10 mouse cellular contexts compared by ENCODE assay signal in genomic region chr8:128383176-128383575, GRCm38 (mm10). TPM values are rescaled to one million over a fixed set of nuclear protein-coding genes. Genes with fewer than 3 reads are reported as not detected.
A peak's percentile ranks its signal among the peaks of the same experiment; 100 is the strongest.
DNase-seq lines count a peak whose midpoint lies in the region; ATAC-seq and TF ChIP-seq lines count a peak whose summit lies in the region.
"Had no signal": no experiment of that assay in that cellular context is flagged by ENCODE, and none has a peak within 500 bp of the region (broad histone marks: within the 10 kb centered on the region; RNA-seq: fewer than 3 reads in every experiment).

No protein-coding gene starts in this region.

- peak; percentile 41 for DNase-seq in kidney, adult 2 months
- DNase-seq in kidney, postnatal 10 days = no peak
- peak; percentile 37 for DNase-seq in NIH3T3 (ENCODE audit: low read depth)
- peak; percentile 50 for DNase-seq in embryo, embryonic 10.5 days (ENCODE audit: low spot score)
- DNase-seq in liver, embryonic 13.5 days = no peak
- no peak for DNase-seq in thymus, postnatal 4 days
- DNase-seq: adrenal gland, postnatal 14 days had no signal

- ATAC-seq in liver, embryonic 13.5 days (ENCODE audit: low read depth) = peak; percentile 50
- ATAC-seq in intestine, postnatal 0 days = no peak
- no peak for ATAC-seq in megakaryocyte-erythroid progenitor cell, adult 5-6 weeks (replicated peaks; ENCODE audit: low FRiP score, low TSS enrichment, poor library complexity, severe bottlenecking)

- H3K27ac ChIP-seq in kidney, adult 2 months (ENCODE audit: insufficient read depth, low read depth, low read length) = no peak overlapping the region; the same call in 1 of the 2 replicates
- H3K27ac ChIP-seq in liver, embryonic 13.5 days = no peak overlapping the region
- no peak overlapping the region for H3K27ac ChIP-seq in intestine, postnatal 0 days (ENCODE audit: low read depth, low read length)

- H3K4me3 ChIP-seq in kidney, adult 2 months (ENCODE audit: insufficient read depth, low read depth, low read length) = no peak overlapping the region
- H3K4me3 ChIP-seq in liver, embryonic 13.5 days (replicated peaks) = no peak overlapping the region
- H3K4me3 ChIP-seq in intestine, postnatal 0 days (ENCODE audit: low read depth, low read length) = no peak overlapping the region

- no peaks in the 10 kb centered on the region for H3K9me3 ChIP-seq in liver, embryonic 13.5 days (replicated peaks)
- H3K9me3 ChIP-seq in intestine, postnatal 0 days (ENCODE audit: control insufficient read depth) = no peaks in the 10 kb centered on the region

- H3K4me1 ChIP-seq in kidney, adult 2 months (ENCODE audit: control insufficient read depth, insufficient read depth, low read length) = peaks cover 24% of the 10 kb centered on the region
- H3K4me1 ChIP-seq in liver, embryonic 13.5 days (replicated peaks) = 0 out of 2 replicates have a peak, but pooled peaks cover 4% of the 10 kb centered on the region
- no peaks in the 10 kb centered on the region for H3K4me1 ChIP-seq in intestine, postnatal 0 days (replicated peaks; ENCODE audit: control insufficient read depth, insufficient read depth, low read length)

- TF ChIP-seq CTCF in kidney, adult 2 months (conservative IDR thresholded peaks at IDR 0.05; ENCODE audit: insufficient read depth, insufficient read length, low read depth, low read length) = no peak
- TF ChIP-seq CTCF in intestine, postnatal 0 days (IDR thresholded peaks at IDR 0.05; ENCODE audit: low read depth) = no peak

- H3K9ac ChIP-seq in liver, embryonic 13.5 days = no peak overlapping the region
- H3K9ac ChIP-seq in intestine, postnatal 0 days (ENCODE audit: low read depth, low read length) = no peak overlapping the region

- H3K36me3 ChIP-seq in kidney, adult 2 months (ENCODE audit: control insufficient read depth, insufficient read depth, low read length) = no peaks in the 10 kb centered on the region
- no peaks in the 10 kb centered on the region for H3K36me3 ChIP-seq in liver, embryonic 13.5 days
- no peaks in the 10 kb centered on the region for H3K36me3 ChIP-seq in intestine, postnatal 0 days (ENCODE audit: control insufficient read depth, insufficient read depth)

- 43% methylated on average over 3 of the region's 3 CpGs for WGBS in kidney, adult 2 months
- 39% methylated on average over 3 of the region's 3 CpGs for WGBS in liver, embryonic 13.5 days (ENCODE audit: insufficient replicate concordance)
- WGBS in intestine, postnatal 0 days = 56% methylated on average over 3 of the region's 3 CpGs

- H3K27me3 ChIP-seq in kidney, adult 2 months (replicated peaks; ENCODE audit: control insufficient read depth, insufficient read depth, low read length) = no peaks in the 10 kb centered on the region
- H3K27me3 ChIP-seq in liver, embryonic 13.5 days = no peaks in the 10 kb centered on the region
- no peaks in the 10 kb centered on the region for H3K27me3 ChIP-seq in intestine, postnatal 0 days (replicated peaks; ENCODE audit: control insufficient read depth, insufficient read depth, low read length)

- no peak overlapping the region for H3K4me2 ChIP-seq in liver, embryonic 13.5 days
- H3K4me2 ChIP-seq in intestine, postnatal 0 days (replicated peaks; ENCODE audit: low read depth) = no peak overlapping the region

- TF ChIP-seq POLR2A in kidney, adult 2 months (IDR thresholded peaks at IDR 0.05; ENCODE audit: low read depth, low read length) = no peak

RNA-seq across cellular contexts. Expression of gene Nrp1, which starts 24.8 kb away (rescaled TPM):
- 46.1 and 54.3 TPM in 2 replicates for polyA plus RNA-seq in kidney, adult 2 months (2012; rRNA removed)
- polyA plus RNA-seq in liver, embryonic 13.5 days (2015; fragmentation: Nextera tagmentation; extraction: Ambion mirVana) = 14.7 and 17.9 TPM in 2 replicates
- 15.7 and 18.6 TPM in 2 replicates for polyA plus RNA-seq in intestine, postnatal 0 days (2015; fragmentation: Nextera tagmentation; extraction: Ambion mirVana)
- total RNA-seq in megakaryocyte-erythroid progenitor cell, adult 5-6 weeks (2014; fragmentation: Nextera tagmentation) = 0.15 and 0.20 TPM in 2 replicates
- total RNA-seq in megakaryocyte-erythroid progenitor cell, adult 5-6 weeks (2017) = 0.23 and 0.76 TPM in 2 replicates
- total RNA-seq: MEL had no signal

Comparison
In these comparisons a context has a peak if more than half of its experiments do, and no peak if none do; other contexts are left out.
1. DNase-seq: peak in kidney, adult 2 months (single experiment), NIH3T3 (single experiment) and embryo, embryonic 10.5 days (single experiment); none in kidney, postnatal 10 days (single experiment), liver, embryonic 13.5 days (single experiment) and thymus, postnatal 4 days (single experiment).